Mouse (Mus musculus) heart, embryonic 12.5 days (tissue): ENCODE results near the gene Gucy1a1. TPM values are rescaled to one million over a fixed set of nuclear protein-coding genes. Genes with fewer than 3 reads are reported as not detected.

Source experiments
- ATAC-seq: fragments of 200-750 bp; cut with Nextera tagmentation; 2 replicates; pipeline ENCODE4 v1.8.0; 2017; ENCODE audit warnings: moderate TSS enrichment, moderate library complexity; ENCODE audit not compliant: insufficient number of reproducible peaks, low FRiP score
- H3K27ac ChIP-seq: fragments of 300-500 bp; sonication (generic); 2 replicates; pipeline ENCODE4 v1.5.1; 2016; ENCODE audit warnings: mild to moderate bottlenecking, moderate library complexity; ENCODE audit not compliant: poor library complexity, severe bottlenecking
- H3K27me3 ChIP-seq: fragments of 300-500 bp; sonication (generic); replicated peaks from 2 replicates; pipeline ENCODE4 v1.6.1; 2016; ENCODE audit warnings: mild to moderate bottlenecking, moderate library complexity
- H3K36me3 ChIP-seq: fragments of 300-500 bp; sonication (generic); 2 replicates; pipeline ENCODE4 v1.6.1; 2016; ENCODE audit warnings: mild to moderate bottlenecking, moderate library complexity
- H3K4me1 ChIP-seq: fragments of 300-500 bp; sonication (generic); replicated peaks from 2 replicates; pipeline ENCODE4 v1.6.1; 2016; ENCODE audit warnings: mild to moderate bottlenecking
- H3K4me2 ChIP-seq: fragments of 300-500 bp; sonication (generic); 2 replicates; pipeline ENCODE4 v1.6.1; 2016; ENCODE audit warnings: mild to moderate bottlenecking, moderate library complexity
- H3K4me3 ChIP-seq: fragments of 300-500 bp; sonication (generic); 2 replicates; pipeline ENCODE4 v1.5.1; 2016; ENCODE audit warnings: mild to moderate bottlenecking
- H3K9ac ChIP-seq: fragments of 300-500 bp; sonication (generic); 2 replicates; pipeline ENCODE4 v1.6.1; 2016; ENCODE audit warnings: mild to moderate bottlenecking, moderate library complexity
- H3K9me3 ChIP-seq: fragments of 300-500 bp; sonication (generic); replicated peaks from 2 replicates; pipeline ENCODE4 v1.6.1; 2016; ENCODE audit warnings: mild to moderate bottlenecking, moderate library complexity
- WGBS: fragments of 180-500 bp; shearing (Covaris S2); methylation state at CpG from one replicate; pipeline ENCODE4 v1.1.7; 2016; 5-methylcytosine and 5-hydroxymethylcytosine counted together
- microRNA-seq: library from miRNA; unstranded; fragments of <30 nt; microRNA quantifications from one replicate; pipeline ENCODE4, GENCODE M21; 2017
- polyA plus RNA-seq: library from polyadenylated mRNA; unstranded; fragments of >200 nt; fragmentation: Nextera tagmentation; extraction: Ambion mirVana; gene quantifications from 2 replicates; pipeline ENCODE4 v1.2.1, GENCODE M21; 2016

Gene Gucy1a1
- polyA plus RNA-seq, 1 experiment from 2014 or later = 53.3 TPM

- H3K27ac ChIP-seq = no peak overlapping the region
- no peak overlapping the region for H3K9ac ChIP-seq
- 30% methylated on average over 8 of the region's 8 CpGs for WGBS
- no peaks in the 10 kb centered on the region for H3K9me3 ChIP-seq
- H3K4me3 ChIP-seq = no peak overlapping the region
- H3K4me2 ChIP-seq = no peak overlapping the region
- ATAC-seq = no peak
- H3K4me1 ChIP-seq = peaks cover 2% of the 10 kb centered on the region; the same call in 1 of the 2 replicates
- H3K27me3 ChIP-seq = no peaks in the 10 kb centered on the region
- peaks cover 33% of the 10 kb centered on the region for H3K36me3 ChIP-seq
These were observed 98.4 kb downstream of the Gucy1a1 start for GRCm38 (mm10) chr3:82047100-82047753.

GRCm38 (mm10) chr3:82046087-82046486 is 99.5 kb downstream of the Gucy1a1 start:
- H3K36me3 ChIP-seq = peaks cover 40% of the 10 kb centered on the region
- no peak overlapping the region for H3K9ac ChIP-seq
- H3K27me3 ChIP-seq = no peaks in the 10 kb centered on the region
- no peak for ATAC-seq
- H3K4me1 ChIP-seq = no peaks in the 10 kb centered on the region
- no peak overlapping the region for H3K27ac ChIP-seq
- H3K4me2 ChIP-seq = no peak overlapping the region
- no peaks in the 10 kb centered on the region for H3K9me3 ChIP-seq
- 81% methylated on average over 8 of the region's 8 CpGs for WGBS
- no peak overlapping the region for H3K4me3 ChIP-seq

GRCm38 (mm10) chr3:82044902-82045301 is 100.7 kb downstream of the Gucy1a1 start:
- peaks cover 43% of the 10 kb centered on the region for H3K36me3 ChIP-seq
- no peak overlapping the region for H3K9ac ChIP-seq
- no peak overlapping the region for H3K27ac ChIP-seq
- H3K4me2 ChIP-seq = no peak overlapping the region
- no peak overlapping the region for H3K4me3 ChIP-seq
- H3K27me3 ChIP-seq = no peaks in the 10 kb centered on the region
- no peaks in the 10 kb centered on the region for H3K4me1 ChIP-seq
- ATAC-seq = no peak
- no peaks in the 10 kb centered on the region for H3K9me3 ChIP-seq
- 80% methylated on average over 5 of the region's 5 CpGs for WGBS

- H3K36me3 ChIP-seq = peaks cover 53% of the 10 kb centered on the region
- H3K9ac ChIP-seq = no peak overlapping the region
- H3K4me3 ChIP-seq = no peak overlapping the region
- no peak overlapping the region for H3K27ac ChIP-seq
- no peaks in the 10 kb centered on the region for H3K9me3 ChIP-seq
- no peak overlapping the region for H3K4me2 ChIP-seq
- no peaks in the 10 kb centered on the region for H3K4me1 ChIP-seq
- no peaks in the 10 kb centered on the region for H3K27me3 ChIP-seq
- ATAC-seq = no peak
- 81% methylated on average over 6 of the region's 6 CpGs for WGBS
These were observed 101.9 kb downstream of the Gucy1a1 start for GRCm38 (mm10) chr3:82043676-82044075.

Small RNA genes lying within 50 kb of the gene (microRNA-seq; reads per million reads assigned to microRNA genes)
- not detected for gene Mir7010

Other genes with a start within 250 kb of the Gucy1a1 start
- gene Ctso, start 213.2 kb downstream of the Gucy1a1 start, polyA plus RNA-seq = 17.5 and 18.7 TPM in 2 replicates
- 0.54 and 0.78 TPM in 2 replicates for gene Tdo2, start 169.6 kb downstream of the Gucy1a1 start, polyA plus RNA-seq
- gene Asic5, start 163.5 kb downstream of the Gucy1a1 start, polyA plus RNA-seq = not detected in 2 replicates
- 61.4 and 62.6 TPM in 2 replicates for gene Gucy1b1, start 71.1 kb downstream of the Gucy1a1 start, polyA plus RNA-seq
- 5.7 and 7.0 TPM in 2 replicates for gene Map9, start 212.3 kb upstream of the Gucy1a1 start, polyA plus RNA-seq